Comparison of ENCODE assay signal across 29 mouse cellular contexts in genomic region chr12:58207956-58208355, GRCm38 (mm10). TPM values are rescaled to one million over a fixed set of nuclear protein-coding genes. Genes with fewer than 3 reads are reported as not detected.
"Had no signal": no experiment of that assay in that cellular context is flagged by ENCODE, and none has a peak within 500 bp of the region (broad histone marks: within the 10 kb centered on the region; RNA-seq: fewer than 3 reads in every experiment).

No protein-coding gene starts in this region.

- H3K4me2 ChIP-seq: heart, embryonic 13.5 days; heart, embryonic 15.5 days; hindbrain, embryonic 12.5 days; kidney, embryonic 15.5 days; limb, embryonic 13.5 days; limb, embryonic 15.5 days; liver, embryonic 12.5 days had no signal

- H3K27ac ChIP-seq: heart, embryonic 10.5 days; heart, embryonic 13.5 days; heart, embryonic 15.5 days; hindbrain, embryonic 12.5 days; hindbrain, postnatal 0 days; kidney, embryonic 15.5 days; kidney, postnatal 0 days; limb, embryonic 13.5 days; limb, embryonic 15.5 days; liver, embryonic 12.5 days; liver, embryonic 14.5 days had no signal

- H3K4me3 ChIP-seq: heart, embryonic 10.5 days; heart, embryonic 13.5 days; heart, embryonic 15.5 days; hindbrain, embryonic 12.5 days; kidney, embryonic 15.5 days; limb, embryonic 13.5 days; limb, embryonic 15.5 days; liver, embryonic 12.5 days had no signal

- H3K36me3 ChIP-seq: heart, embryonic 10.5 days; heart, embryonic 13.5 days; heart, embryonic 15.5 days; hindbrain, embryonic 12.5 days; kidney, embryonic 15.5 days; limb, embryonic 13.5 days; limb, embryonic 15.5 days; liver, embryonic 12.5 days had no signal

- H3K9ac ChIP-seq: heart, embryonic 13.5 days; heart, embryonic 15.5 days; hindbrain, embryonic 12.5 days; kidney, embryonic 15.5 days; limb, embryonic 13.5 days; limb, embryonic 15.5 days; liver, embryonic 12.5 days; liver, embryonic 14.5 days had no signal

- H3K9me3 ChIP-seq: heart, embryonic 10.5 days; heart, embryonic 13.5 days; heart, embryonic 15.5 days; hindbrain, embryonic 12.5 days; kidney, embryonic 15.5 days; limb, embryonic 13.5 days; limb, embryonic 15.5 days; liver, embryonic 12.5 days had no signal

- ATAC-seq: hindbrain, postnatal 0 days; intestine, embryonic 16.5 days; liver, embryonic 12.5 days had no signal

- DNase-seq: gastrocnemius, postnatal 14 days; gastrocnemius, postnatal 36 days; heart, adult 18-20 months; heart, postnatal 14 days; heart, postnatal 36 days; kidney, adult 11 months; kidney, adult 2 months; kidney, adult 9 months; kidney, postnatal 14 days; kidney, postnatal 36 days; layer of hippocampus, adult 9-11 months; left cerebral cortex, postnatal 4 days; lung, adult 18-20 months had no signal

RNA-seq across cellular contexts. Expression of gene Sstr1, which starts 3.6 kb away (rescaled TPM):
- total RNA-seq: gastrocnemius, adult 18-20 months; heart, adult 18-20 months; hematopoietic stem cell, adult 5-6 weeks; liver, adult 2 months had no signal
- polyA plus RNA-seq: heart, embryonic 10.5 days; heart, embryonic 13.5 days; liver, adult 2 months; liver, embryonic 12.5 days; liver, embryonic 16.5 days had no signal
